Mouse (Mus musculus) intestine, postnatal 0 days (tissue): ENCODE data around the gene Whrn. TPM values are rescaled to one million over a fixed set of nuclear protein-coding genes. Genes with fewer than 3 reads are reported as not detected.

Experiments
- ATAC-seq: fragments of 200-750 bp; cut with Nextera tagmentation; 2 replicates; pipeline ENCODE4 v1.8.0; 2017; ENCODE audit warnings: mild to moderate bottlenecking, moderate TSS enrichment, moderate library complexity
- H3K27ac ChIP-seq: fragments of 300-500 bp; sonication (generic); 2 replicates; pipeline ENCODE4 v1.5.1; 2014; ENCODE audit warnings: mild to moderate bottlenecking, low read depth, low read length, moderate library complexity
- H3K27me3 ChIP-seq: fragments of 300-500 bp; sonication (generic); replicated peaks from 2 replicates; pipeline ENCODE4 v1.6.1; 2014; ENCODE audit warnings: low read length, mixed read lengths; ENCODE audit not compliant: control insufficient read depth, insufficient read depth
- H3K36me3 ChIP-seq: fragments of 300-500 bp; sonication (generic); 2 replicates; pipeline ENCODE4 v1.6.1; 2014; ENCODE audit warnings: mild to moderate bottlenecking, moderate library complexity; ENCODE audit not compliant: control insufficient read depth, insufficient read depth
- H3K4me1 ChIP-seq: fragments of 300-500 bp; sonication (generic); replicated peaks from 2 replicates; pipeline ENCODE4 v1.6.1; 2014; ENCODE audit warnings: antibody characterized with exemption, low read length, mixed read lengths; ENCODE audit not compliant: control insufficient read depth, insufficient read depth
- H3K4me2 ChIP-seq: fragments of 300-500 bp; sonication (generic); replicated peaks from 2 replicates; pipeline ENCODE4 v1.6.1; 2014; ENCODE audit warnings: low read depth, mild to moderate bottlenecking, moderate library complexity
- H3K4me3 ChIP-seq: fragments of 300-500 bp; sonication (generic); 2 replicates; pipeline ENCODE4 v1.5.1; 2014; ENCODE audit warnings: low read depth, low read length
- H3K9ac ChIP-seq: fragments of 300-500 bp; sonication (generic); 2 replicates; pipeline ENCODE4 v1.6.1; 2014; ENCODE audit warnings: mild to moderate bottlenecking, low read depth, low read length
- H3K9me3 ChIP-seq: fragments of 300-500 bp; sonication (generic); 2 replicates; pipeline ENCODE4 v1.6.1; 2016; ENCODE audit warnings: mixed run types; ENCODE audit not compliant: control insufficient read depth
- CTCF ChIP-seq: sonication (generic); IDR thresholded peaks from 2 replicates; pipeline ENCODE4 v1.5.1; 2016; ENCODE audit warnings: low read depth, mild to moderate bottlenecking, control low read depth, antibody characterized with exemption, moderate library complexity
- WGBS: fragments of 180-500 bp; shearing (Covaris S2); extraction: QIAGEN DNeasy Blood & Tissue Kit; methylation state at CpG from one replicate; pipeline ENCODE4 v1.1.7; 2014; 5-methylcytosine and 5-hydroxymethylcytosine counted together
- polyA plus RNA-seq: library from polyadenylated mRNA; unstranded; fragments of >200 nt; fragmentation: Nextera tagmentation; extraction: Ambion mirVana; gene quantifications from 2 replicates; pipeline ENCODE4 v1.2.1, GENCODE M21; 2015

Gene Whrn
- polyA plus RNA-seq, 1 experiment from 2014 or later: 1.3 TPM

DNA sequence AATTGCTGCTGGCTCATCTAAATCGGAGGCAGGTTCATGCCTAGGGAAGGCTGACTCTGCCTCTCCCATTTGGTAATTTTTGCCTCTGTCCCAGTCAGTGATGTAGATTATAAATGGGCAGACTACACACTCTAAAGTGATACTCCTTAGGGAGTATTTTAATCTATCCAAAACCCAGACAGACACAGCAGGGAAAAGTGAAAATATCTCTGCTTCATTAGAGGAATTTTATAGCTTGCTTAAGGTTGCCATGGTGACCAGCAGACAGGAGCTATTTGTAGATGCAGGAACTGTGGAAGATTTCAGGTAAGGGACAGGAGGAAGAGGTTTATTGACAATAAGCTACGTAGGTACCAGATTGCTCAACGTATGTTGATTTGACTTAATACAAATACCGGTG lies 41.8 kb upstream of the Whrn start:
- H3K4me2 ChIP-seq: no peak overlapping the region
- no peak for ATAC-seq
- TF ChIP-seq CTCF: no peak
- no peak overlapping the region for H3K9ac ChIP-seq
- 60% methylated on average over 4 of the region's 4 CpGs for WGBS
- H3K36me3 ChIP-seq: no peaks in the 10 kb centered on the region
- no peaks in the 10 kb centered on the region for H3K9me3 ChIP-seq
- H3K27me3 ChIP-seq: no peaks in the 10 kb centered on the region
- no peaks in the 10 kb centered on the region for H3K4me1 ChIP-seq
- no peak overlapping the region for H3K27ac ChIP-seq
- no peak overlapping the region for H3K4me3 ChIP-seq

DNA sequence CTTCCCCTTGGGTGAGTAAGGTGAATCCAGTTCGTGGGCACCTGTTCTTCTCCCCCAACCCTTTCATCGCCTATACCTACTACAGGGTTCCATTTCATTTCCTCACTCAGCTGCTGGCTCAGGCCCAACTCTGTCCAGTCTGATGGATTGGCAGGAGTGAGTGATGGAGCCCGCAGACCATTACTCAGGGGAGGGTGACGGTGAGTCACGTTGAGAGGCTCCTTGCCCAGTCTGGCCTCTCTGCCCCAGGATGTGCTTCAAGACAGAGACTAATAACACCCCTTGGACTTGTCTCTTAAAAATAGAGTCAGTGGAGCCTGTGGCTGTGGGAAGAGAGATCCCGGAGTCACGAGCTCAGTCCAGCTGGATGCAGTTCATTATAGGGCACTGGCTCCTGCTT lies 34.6 kb upstream of the Whrn start:
- Histone ChIP-seq H3K27ac (no peak overlapping the region), H3K9ac (no peak overlapping the region), H3K4me1 (no peaks in the 10 kb centered on the region), H3K9me3 (no peaks in the 10 kb centered on the region), H3K27me3 (no peaks in the 10 kb centered on the region), H3K4me3 (no peak overlapping the region), H3K4me2 (no peak overlapping the region), H3K36me3 (no peaks in the 10 kb centered on the region)
- 80% methylated on average over 7 of the region's 7 CpGs for WGBS
- no peak for TF ChIP-seq CTCF
- ATAC-seq: no peak

DNA sequence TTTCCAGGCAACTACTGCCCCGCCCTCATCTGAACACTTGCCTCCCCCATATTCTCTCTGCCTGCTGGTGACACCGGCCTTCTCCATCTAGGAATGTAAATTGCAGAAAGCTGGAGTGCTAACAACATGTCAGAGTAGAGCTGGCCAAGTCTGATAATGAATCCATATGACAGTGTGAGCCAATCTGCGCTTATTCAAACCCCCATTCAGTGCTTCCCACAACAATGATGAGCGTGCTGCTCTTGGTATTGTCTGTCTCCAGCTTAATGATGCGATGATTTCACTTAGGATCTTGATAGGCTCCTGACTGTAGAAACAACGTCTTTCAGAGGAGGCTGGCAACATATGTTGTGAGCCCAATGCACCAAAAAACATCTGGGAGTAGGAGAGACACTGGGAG lies 33.2 kb upstream of the Whrn start:
- no peak overlapping the region for H3K4me2 ChIP-seq
- ATAC-seq: no peak
- TF ChIP-seq CTCF: no peak

DNA sequence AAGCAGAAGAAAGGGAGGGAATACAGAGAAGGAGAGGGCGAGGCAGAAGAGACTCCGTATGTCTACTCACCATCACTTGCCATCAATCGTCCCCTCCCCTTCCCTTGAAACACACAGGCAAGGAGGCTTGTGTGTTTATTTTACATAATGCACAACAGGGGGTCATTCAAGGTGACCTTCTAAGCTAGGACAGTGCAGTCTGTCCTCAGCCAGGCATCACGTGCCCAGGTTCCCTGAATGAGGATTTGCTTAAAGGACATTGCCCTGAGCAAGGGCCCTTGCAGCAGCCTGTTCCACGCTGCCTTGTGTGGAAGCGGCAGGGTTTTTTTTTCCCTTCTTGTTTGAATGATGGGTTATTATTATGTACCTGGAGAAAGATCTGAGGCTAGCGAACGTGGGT lies 29.7 kb upstream of the Whrn start:
- H3K27me3 ChIP-seq: no peaks in the 10 kb centered on the region
- no peak overlapping the region for H3K4me3 ChIP-seq
- no peak overlapping the region for H3K9ac ChIP-seq
- no peak for ATAC-seq
- 76% methylated on average over 8 of the region's 8 CpGs for WGBS
- no peaks in the 10 kb centered on the region for H3K9me3 ChIP-seq
- TF ChIP-seq CTCF: no peak
- H3K36me3 ChIP-seq: no peaks in the 10 kb centered on the region
- no peak overlapping the region for H3K4me2 ChIP-seq
- H3K4me1 ChIP-seq: no peaks in the 10 kb centered on the region
- no peak overlapping the region for H3K27ac ChIP-seq

More for the DNA sequence above, 33.2 kb upstream of the Whrn start:
- Histone ChIP-seq H3K4me3 (no peak overlapping the region), H3K36me3 (no peaks in the 10 kb centered on the region), H3K27me3 (no peaks in the 10 kb centered on the region), H3K9me3 (no peaks in the 10 kb centered on the region), H3K9ac (no peak overlapping the region), H3K27ac (no peak overlapping the region), H3K4me1 (no peaks in the 10 kb centered on the region)
- 71% methylated on average over 6 of the region's 6 CpGs for WGBS

DNA sequence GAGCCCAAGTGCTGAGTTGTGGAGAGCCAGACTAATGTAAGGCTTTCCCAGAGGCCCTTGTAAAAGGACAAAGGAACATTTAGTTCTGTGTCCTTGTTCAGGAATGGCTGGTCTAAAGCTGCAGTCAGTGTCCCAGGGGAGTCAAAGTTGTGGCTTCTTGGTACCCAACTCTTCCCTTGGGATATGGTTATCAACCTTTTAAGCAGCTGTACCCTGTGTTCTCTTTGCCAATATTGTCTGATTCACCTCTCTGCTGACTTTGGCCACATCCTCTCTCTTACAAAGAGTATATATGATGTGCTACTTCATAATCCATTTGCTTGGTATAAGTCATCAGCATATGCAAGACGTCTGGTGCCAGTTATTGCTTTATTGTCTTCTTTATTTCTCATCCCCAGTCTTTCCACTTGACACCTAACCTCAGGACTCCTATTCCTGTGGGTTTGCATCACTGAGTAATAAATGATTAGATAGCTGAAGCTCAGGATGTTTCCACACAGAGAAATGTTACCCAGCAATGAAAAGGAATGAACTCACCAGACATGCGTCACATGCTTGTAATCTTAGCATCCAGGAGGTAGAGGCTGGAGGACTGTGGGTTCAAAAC lies 26.1 kb upstream of the Whrn start:
- H3K4me1 ChIP-seq: no peaks in the 10 kb centered on the region
- 65% methylated on average over 2 of the region's 2 CpGs for WGBS

DNA sequence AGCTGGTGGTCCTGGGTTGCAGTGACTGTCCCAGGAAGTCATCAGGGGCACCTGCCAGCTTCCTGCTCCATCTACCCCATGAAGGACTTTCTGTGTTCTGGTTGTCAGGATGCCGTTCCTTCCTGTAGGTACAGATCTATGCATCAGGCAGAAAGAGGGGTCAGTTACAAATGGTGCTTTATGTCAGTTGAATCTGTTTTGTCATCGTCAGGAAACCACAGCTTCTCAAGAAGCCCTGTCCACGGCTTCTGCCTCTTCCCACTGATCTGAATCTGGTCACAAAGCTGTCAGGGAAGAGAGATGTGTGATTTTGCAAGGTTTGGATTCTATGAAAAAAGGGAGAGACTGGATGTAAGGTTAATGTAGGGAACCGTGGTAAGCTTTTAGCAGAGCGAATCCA lies 19.2 kb upstream of the Whrn start:
- Histone ChIP-seq H3K4me3 (no peak overlapping the region), H3K27ac (no peak overlapping the region), H3K9me3 (no peaks in the 10 kb centered on the region), H3K27me3 (no peaks in the 10 kb centered on the region), H3K36me3 (no peaks in the 10 kb centered on the region), H3K4me1 (no peaks in the 10 kb centered on the region), H3K9ac (no peak overlapping the region), H3K4me2 (no peak overlapping the region)
- TF ChIP-seq CTCF: no peak
- ATAC-seq: no peak
- WGBS: 80% methylated on average over 5 of the region's 5 CpGs

More for the DNA sequence above, 26.1 kb upstream of the Whrn start:
- ATAC-seq: no peak
- Histone ChIP-seq H3K9ac (no peak overlapping the region), H3K36me3 (no peaks in the 10 kb centered on the region), H3K27me3 (no peaks in the 10 kb centered on the region), H3K4me2 (no peak overlapping the region), H3K4me3 (no peak overlapping the region), H3K9me3 (no peaks in the 10 kb centered on the region), H3K27ac (no peak overlapping the region)
- no peak for TF ChIP-seq CTCF

DNA sequence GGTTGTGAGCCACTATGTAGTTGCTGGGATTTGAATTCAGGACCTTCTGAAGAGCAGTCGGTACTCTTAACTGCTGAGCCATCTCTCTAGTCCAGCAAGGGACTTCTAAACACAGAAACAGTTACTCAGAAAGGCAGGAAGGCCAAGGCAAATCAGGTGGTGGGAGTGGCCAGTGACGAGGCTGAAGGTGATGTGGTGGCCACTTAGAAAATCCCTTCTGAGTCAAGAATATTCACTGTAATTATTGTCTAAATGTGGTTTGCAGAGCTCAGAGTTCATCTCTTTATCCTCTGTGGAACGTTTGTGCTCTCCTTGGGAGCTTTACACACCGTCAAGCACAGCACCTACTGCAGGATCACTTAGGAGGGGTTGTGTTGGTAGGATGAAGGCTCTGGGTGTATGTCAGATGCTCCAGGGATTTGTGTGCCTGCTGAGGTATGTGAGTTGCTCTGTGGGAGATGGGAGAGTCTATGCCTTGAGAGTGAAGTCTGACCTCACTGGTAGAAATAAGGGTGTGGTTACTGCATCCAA lies 18.7 kb upstream of the Whrn start:
- H3K9ac ChIP-seq: no peak overlapping the region
- WGBS: 50% methylated on average over 4 of the region's 4 CpGs
- no peak for ATAC-seq

More for the DNA sequence above, 18.7 kb upstream of the Whrn start:
- no peaks in the 10 kb centered on the region for H3K4me1 ChIP-seq
- H3K9me3 ChIP-seq: no peaks in the 10 kb centered on the region
- TF ChIP-seq CTCF: no peak
- H3K27ac ChIP-seq: no peak overlapping the region
- no peaks in the 10 kb centered on the region for H3K27me3 ChIP-seq
- no peaks in the 10 kb centered on the region for H3K36me3 ChIP-seq
- no peak overlapping the region for H3K4me2 ChIP-seq
- no peak overlapping the region for H3K4me3 ChIP-seq
